Mouse (Mus musculus) heart, embryonic 10.5 days (tissue): Measurements from ENCODE around the gene Ptprc. TPM values are rescaled to one million over a fixed set of nuclear protein-coding genes. Genes with fewer than 3 reads are reported as not detected.

Source experiments
- polyA plus RNA-seq: library from polyadenylated mRNA; unstranded; fragments of >200 nt; fragmentation: Nextera tagmentation; extraction: Ambion mirVana; gene quantifications from 2 replicates; pipeline ENCODE4 v1.2.1, GENCODE M21; 2016

Gene Ptprc
- polyA plus RNA-seq, 1 experiment from 2014 or later, result 0.57 TPM

Other genes starting within 250 kb of the Ptprc start
- gene Atp6v1g3, start 98.0 kb upstream of the Ptprc start, polyA plus RNA-seq, result not detected in 2 replicates